In genomic region chr11:88488175-88488940, GRCm38 (mm10) we compare ENCODE assay signal across 10 mouse cellular contexts.
DNase-seq lines count a peak whose midpoint lies in the region; ATAC-seq and TF ChIP-seq lines count a peak whose summit lies in the region.
"Had no signal": no experiment of that assay in that cellular context is flagged by ENCODE, and none has a peak within 500 bp of the region (broad histone marks: within the 10 kb centered on the region; RNA-seq: fewer than 3 reads in every experiment).

No protein-coding gene starts in this region.

- 0 out of 2 replicates have a peak overlapping the region, but pooled peaks have one; percentile 10 for H3K9ac ChIP-seq in forebrain, embryonic 13.5 days
- H3K9ac ChIP-seq in hindbrain, embryonic 12.5 days: no peak overlapping the region
- no peak overlapping the region for H3K9ac ChIP-seq in neural tube, embryonic 14.5 days (replicated peaks; ENCODE audit: low read depth, low read length)
- H3K9ac ChIP-seq: embryonic facial prominence, embryonic 13.5 days; liver, embryonic 14.5 days had no signal

- no peaks in the 10 kb centered on the region for H3K27me3 ChIP-seq in forebrain, embryonic 13.5 days
- no peaks in the 10 kb centered on the region for H3K27me3 ChIP-seq in hindbrain, embryonic 12.5 days
- no peaks in the 10 kb centered on the region for H3K27me3 ChIP-seq in neural tube, embryonic 14.5 days (ENCODE audit: control insufficient read depth, insufficient read depth, low read length)
- H3K27me3 ChIP-seq: embryonic facial prominence, embryonic 13.5 days had no signal

- peaks cover 83% of the 10 kb centered on the region for H3K4me1 ChIP-seq in forebrain, embryonic 13.5 days
- H3K4me1 ChIP-seq in hindbrain, embryonic 12.5 days: peaks cover 67% of the 10 kb centered on the region
- H3K4me1 ChIP-seq in neural tube, embryonic 14.5 days (ENCODE audit: control insufficient read depth, insufficient read depth, low read length): peaks cover 37% of the 10 kb centered on the region

- ATAC-seq in forebrain, embryonic 13.5 days: peak; percentile 55
- peak; percentile 50 for ATAC-seq in hindbrain, embryonic 12.5 days (ENCODE audit: low FRiP score)
- peak; percentile 52 for ATAC-seq in neural tube, embryonic 14.5 days (ENCODE audit: low read depth)
- ATAC-seq in megakaryocyte-erythroid progenitor cell, adult 5-6 weeks (replicated peaks; ENCODE audit: low FRiP score, low TSS enrichment, poor library complexity, severe bottlenecking): no peak

- intact Hi-C loops in left cerebral cortex, postnatal 4 days (cut with DNase I): no loop called here
- intact Hi-C loops in left cerebral cortex, adult 2 months (cut with DNase I): no loop called here

- H3K4me2 ChIP-seq in forebrain, embryonic 13.5 days: no peak overlapping the region
- H3K4me2 ChIP-seq in hindbrain, embryonic 12.5 days (replicated peaks): no peak overlapping the region
- H3K4me2 ChIP-seq in neural tube, embryonic 14.5 days (ENCODE audit: low read depth, low read length): no peak overlapping the region
- H3K4me2 ChIP-seq: embryonic facial prominence, embryonic 13.5 days had no signal

- no peak overlapping the region for H3K4me3 ChIP-seq in left cerebral cortex, adult 2 months
- no peak overlapping the region for H3K4me3 ChIP-seq in forebrain, embryonic 13.5 days
- H3K4me3 ChIP-seq in hindbrain, embryonic 12.5 days: no peak overlapping the region
- no peak overlapping the region for H3K4me3 ChIP-seq in neural tube, embryonic 14.5 days (ENCODE audit: low read depth, low read length)
- H3K4me3 ChIP-seq: embryonic facial prominence, embryonic 13.5 days had no signal

- no peak overlapping the region for H3K27ac ChIP-seq in left cerebral cortex, adult 2 months
- peak overlapping the region; percentile 85 for H3K27ac ChIP-seq in forebrain, embryonic 13.5 days
- peak overlapping the region; percentile 80 for H3K27ac ChIP-seq in hindbrain, embryonic 12.5 days
- H3K27ac ChIP-seq in neural tube, embryonic 14.5 days (ENCODE audit: low read depth, low read length): peak overlapping the region; percentile 64
- H3K27ac ChIP-seq: embryonic facial prominence, embryonic 13.5 days; liver, embryonic 14.5 days had no signal

- H3K36me3 ChIP-seq in forebrain, embryonic 13.5 days (ENCODE audit: poor library complexity, severe bottlenecking): no peaks in the 10 kb centered on the region
- H3K36me3 ChIP-seq in hindbrain, embryonic 12.5 days: no peaks in the 10 kb centered on the region
- H3K36me3 ChIP-seq in neural tube, embryonic 14.5 days (ENCODE audit: control insufficient read depth, insufficient read depth, low read length): no peaks in the 10 kb centered on the region

- WGBS in forebrain, embryonic 13.5 days: 50% methylated on average over 13 of the region's 13 CpGs
- WGBS in hindbrain, embryonic 12.5 days: 58% methylated on average over 13 of the region's 13 CpGs
- 58% methylated on average over 13 of the region's 13 CpGs for WGBS in neural tube, embryonic 14.5 days

- no peaks in the 10 kb centered on the region for H3K9me3 ChIP-seq in forebrain, embryonic 13.5 days (replicated peaks)
- no peaks in the 10 kb centered on the region for H3K9me3 ChIP-seq in hindbrain, embryonic 12.5 days (replicated peaks)
- H3K9me3 ChIP-seq in neural tube, embryonic 14.5 days (ENCODE audit: control insufficient read depth, low read length): no peaks in the 10 kb centered on the region
- H3K9me3 ChIP-seq: embryonic facial prominence, embryonic 13.5 days; G1E had no signal

- TF ChIP-seq CTCF in left cerebral cortex, adult 2 months (IDR thresholded peaks at IDR 0.05): no peak

- DNase-seq in left cerebral cortex, postnatal 4 days: peak; percentile 51
- DNase-seq in left cerebral cortex, adult 2 months (ENCODE audit: extremely low spot score in 1 of 2, low spot score in 2 of 2): no peak
- DNase-seq in adrenal gland, postnatal 14 days: no peak
